Mouse (Mus musculus): Measurements from ENCODE around the gene Olfr15.
"Not testable (repeated sequence)": the region's sequence is repeated elsewhere in the genome, so short reads cannot be mapped to it uniquely, and the experiment has no call there.

Olfr15 gene

DNA sequence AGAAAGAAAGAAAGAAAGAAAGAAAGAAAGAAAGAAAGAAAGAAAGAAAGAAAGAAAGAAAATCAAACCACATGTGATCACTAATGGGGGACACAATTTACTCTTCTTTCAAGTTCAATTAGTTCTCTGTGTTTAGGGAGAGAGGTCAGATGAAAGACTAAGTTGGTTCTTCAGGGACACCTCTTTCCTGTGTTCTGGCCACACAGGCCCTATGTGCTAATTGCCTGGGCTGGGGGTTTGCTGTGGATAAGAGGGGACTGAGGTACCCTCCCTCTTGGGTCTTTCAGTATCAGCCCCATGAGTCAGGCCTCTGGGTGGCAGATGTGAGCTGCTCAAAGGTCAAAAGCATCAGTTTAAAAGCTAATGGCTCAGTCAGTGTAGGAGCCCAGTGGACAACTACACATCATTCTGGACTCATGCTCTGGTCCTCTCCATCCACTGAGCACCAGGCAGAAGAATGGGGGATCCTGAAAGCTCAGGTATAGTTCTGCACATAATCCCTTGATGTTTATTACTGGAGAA, at the start of gene Olfr15:
TSS of gene Olfr15 (plus strand) at position 291 of the 522 bp plus-strand sequence.
- no peak for DNase-seq (ENCODE audit: low spot score in 2 of 2)

GRCm38 (mm10) chr16:3781237-3781636, 49.4 kb upstream of the Olfr15 start:
- no peak for DNase-seq (ENCODE audit: low spot score in 2 of 2)

GRCm38 (mm10) chr16:3788394-3788793, 42.3 kb upstream of the Olfr15 start:
- no peak for DNase-seq (ENCODE audit: low spot score in 2 of 2)

DNA sequence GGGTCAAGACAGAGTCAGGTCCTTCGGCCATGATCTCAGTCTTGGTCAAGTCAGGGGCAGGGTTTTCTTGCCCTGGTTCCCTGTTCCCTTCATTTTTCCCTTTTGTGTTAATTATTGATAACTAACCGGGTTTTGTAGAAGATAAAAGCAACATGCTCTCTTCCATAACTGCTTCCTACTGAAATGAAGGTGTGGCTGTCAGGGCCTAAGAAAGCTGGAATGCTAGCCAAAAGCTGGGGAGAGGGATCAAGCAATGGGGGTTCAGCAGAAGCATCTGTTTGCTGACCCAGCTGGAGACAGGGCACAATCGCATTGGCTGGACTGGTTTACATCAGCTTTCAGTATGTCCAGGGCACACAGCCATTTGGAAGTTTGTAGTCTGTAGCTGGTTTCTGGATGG, 22.5 kb upstream of the Olfr15 start:
- no peak for DNase-seq (ENCODE audit: low spot score in 2 of 2)

- not testable (repeated sequence) for DNase-seq (ENCODE audit: low spot score in 2 of 2)
These were observed 16.0 kb upstream of the Olfr15 start for GRCm38 (mm10) chr16:3814667-3815066.

DNA sequence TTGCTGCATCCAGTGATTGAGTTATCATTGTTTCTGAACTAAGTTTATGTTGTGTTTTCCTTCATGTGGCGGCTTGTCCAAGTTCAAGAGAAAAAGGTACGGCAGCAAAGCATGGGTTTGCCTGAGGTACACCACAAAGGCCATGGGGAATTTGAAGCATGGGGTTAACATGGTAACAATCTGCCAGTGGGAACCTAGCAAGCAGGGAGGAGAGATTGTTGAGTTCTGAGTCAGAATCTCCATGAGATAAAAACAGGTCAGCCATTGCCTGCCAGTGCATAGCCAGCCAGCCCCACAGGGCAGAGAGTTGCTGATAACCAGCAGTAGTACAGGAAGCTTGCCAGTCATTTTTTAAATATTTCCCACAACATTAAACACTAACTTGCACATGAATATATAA, 10.5 kb upstream of the Olfr15 start:
- no peak for DNase-seq (ENCODE audit: low spot score in 2 of 2)

DNA sequence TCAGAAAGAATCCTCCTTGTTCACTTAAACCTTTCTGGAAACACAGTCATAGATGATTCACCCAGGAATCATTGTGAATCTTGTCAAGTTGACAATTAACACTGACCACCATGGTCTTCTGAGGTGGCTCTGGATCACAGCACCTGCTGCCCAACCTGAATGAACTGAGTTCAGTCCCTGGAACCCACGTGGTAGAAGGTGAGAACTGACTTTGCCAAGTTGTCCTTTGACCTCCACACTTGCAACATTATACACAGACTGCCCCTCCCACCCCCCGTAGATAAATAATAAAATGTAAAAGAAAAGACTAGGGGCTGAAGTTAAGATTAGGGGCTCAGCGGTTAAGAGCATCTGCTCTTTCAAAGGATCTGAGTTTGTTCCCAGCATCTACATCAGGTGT, 2.7 kb upstream of the Olfr15 start:
- DNase-seq (ENCODE audit: low spot score in 2 of 2) = no peak

- no peak for DNase-seq (ENCODE audit: low spot score in 2 of 2)
These were observed 951 bp upstream of the Olfr15 start for GRCm38 (mm10) chr16:3829727-3830126.

DNA sequence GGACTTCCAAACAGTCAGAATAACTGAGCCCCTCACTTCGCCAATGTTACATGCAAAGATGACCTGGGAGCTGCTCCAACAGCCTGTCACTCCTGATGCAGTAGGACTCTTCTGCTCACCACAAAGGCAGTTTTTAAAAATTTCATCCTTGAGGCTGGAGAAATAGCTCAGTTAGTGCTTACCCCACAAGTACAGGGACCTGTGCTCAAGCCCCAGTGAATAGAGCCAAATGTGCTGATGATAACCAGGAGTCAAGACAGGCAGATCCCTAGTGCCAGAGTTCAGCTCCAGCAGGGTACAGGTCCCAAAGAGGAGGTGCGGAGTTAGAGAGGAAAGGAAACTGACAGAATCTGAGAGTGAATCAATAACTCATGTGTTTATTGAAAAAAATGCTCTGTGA, 4.8 kb downstream of the Olfr15 start:
- no peak for DNase-seq (ENCODE audit: low spot score in 2 of 2)

GRCm38 (mm10) chr16:3839157-3839885, 8.6 kb downstream of the Olfr15 start:
- DNase-seq (ENCODE audit: low spot score in 2 of 2) = peak in 1 of 2 experiments; percentile 43

GRCm38 (mm10) chr16:3842989-3843388, 12.3 kb downstream of the Olfr15 start:
- DNase-seq (ENCODE audit: low spot score in 2 of 2) = no peak

- DNase-seq (ENCODE audit: low spot score in 2 of 2) = no peak
These were observed 13.1 kb downstream of the Olfr15 start for GRCm38 (mm10) chr16:3843796-3844195.

DNA sequence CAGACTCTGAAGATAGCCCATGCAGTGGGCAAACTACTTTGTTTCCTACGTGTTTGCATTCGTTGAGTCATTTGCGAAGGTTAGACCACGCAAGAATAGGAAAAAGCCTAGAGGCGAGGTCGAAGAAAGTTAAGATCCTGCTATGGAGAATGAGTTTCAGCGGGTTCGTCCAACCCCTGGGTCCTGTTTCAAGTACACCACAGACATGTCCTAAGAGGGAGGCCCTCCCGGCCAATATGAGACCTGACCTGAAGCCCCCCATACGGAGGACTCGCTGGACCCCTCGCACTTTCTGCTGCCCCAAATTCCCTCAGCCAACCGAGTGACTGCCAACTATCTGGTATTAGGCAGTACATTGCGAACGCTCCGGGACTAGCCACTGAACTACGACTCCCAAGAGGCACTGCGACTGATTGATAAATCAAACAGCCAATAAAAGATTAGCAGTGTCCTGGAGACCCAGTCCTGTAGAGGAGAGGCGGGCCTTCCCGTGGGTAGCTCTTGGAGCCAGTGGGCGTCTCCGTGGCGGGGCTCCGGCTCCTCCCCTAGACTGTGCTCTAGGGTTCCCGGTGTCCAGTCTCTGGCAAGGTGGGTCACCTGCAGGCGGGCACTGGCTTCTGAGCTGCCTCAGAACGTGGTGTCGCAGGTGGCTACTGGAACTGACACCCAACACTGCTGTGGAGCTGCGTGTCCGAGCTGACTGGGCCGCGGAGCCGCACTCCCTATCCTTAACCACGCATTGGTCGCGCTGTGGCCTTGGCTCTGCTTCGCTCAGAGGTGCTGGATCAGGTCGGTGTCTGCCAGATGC, 16.2 kb downstream of the Olfr15 start, which contains the start of gene Zfp174:
TSS of gene Zfp174 (plus strand) at position 558 of the 808 bp plus-strand sequence.
- DNase-seq (ENCODE audit: low spot score in 2 of 2) = peak; percentile 95 to 97

DNA sequence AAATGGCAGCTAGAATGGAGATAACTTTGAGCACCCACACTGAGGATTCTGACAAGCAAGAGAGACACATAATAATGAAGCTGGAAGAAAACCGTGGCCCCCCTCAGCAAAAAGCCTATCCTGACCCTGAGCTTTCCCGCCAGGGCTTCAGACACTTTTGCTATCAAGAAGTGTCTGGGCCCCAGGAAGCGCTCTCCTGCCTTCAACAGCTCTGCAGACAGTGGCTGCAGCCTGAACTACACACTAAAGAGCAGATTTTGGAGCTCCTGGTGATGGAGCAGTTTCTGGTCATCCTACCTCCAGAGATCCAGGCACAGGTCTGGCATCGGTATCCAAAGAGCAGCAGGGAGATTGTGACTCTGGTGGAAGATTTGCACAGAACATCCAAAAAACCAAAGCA, 17.2 kb downstream of the Olfr15 start:
- DNase-seq (ENCODE audit: low spot score in 2 of 2) = no peak

- no peak for DNase-seq (ENCODE audit: low spot score in 2 of 2)
These were observed 17.7 kb downstream of the Olfr15 start for GRCm38 (mm10) chr16:3848416-3848815.

DNA sequence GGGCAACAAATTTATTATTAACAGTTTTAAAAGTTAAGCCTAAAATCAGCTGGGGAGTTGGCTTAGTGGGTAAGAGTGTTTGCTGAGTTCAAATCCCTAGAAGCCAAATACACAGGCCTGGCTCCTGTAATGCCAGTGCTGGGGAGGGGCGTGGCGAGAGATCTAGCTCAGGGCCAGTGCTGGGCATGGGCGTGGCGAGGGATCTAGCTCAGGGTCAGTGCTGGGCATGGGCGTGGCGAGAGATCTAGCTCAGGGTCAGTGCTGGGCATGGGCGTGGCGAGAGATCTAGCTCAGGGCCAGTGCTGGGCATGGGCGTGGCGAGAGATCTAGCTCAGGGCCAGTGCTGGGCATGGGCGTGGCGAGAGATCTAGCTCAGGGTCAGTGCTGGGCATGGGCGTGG, 20.6 kb downstream of the Olfr15 start:
- not testable (repeated sequence) for DNase-seq (ENCODE audit: low spot score in 2 of 2)

DNA sequence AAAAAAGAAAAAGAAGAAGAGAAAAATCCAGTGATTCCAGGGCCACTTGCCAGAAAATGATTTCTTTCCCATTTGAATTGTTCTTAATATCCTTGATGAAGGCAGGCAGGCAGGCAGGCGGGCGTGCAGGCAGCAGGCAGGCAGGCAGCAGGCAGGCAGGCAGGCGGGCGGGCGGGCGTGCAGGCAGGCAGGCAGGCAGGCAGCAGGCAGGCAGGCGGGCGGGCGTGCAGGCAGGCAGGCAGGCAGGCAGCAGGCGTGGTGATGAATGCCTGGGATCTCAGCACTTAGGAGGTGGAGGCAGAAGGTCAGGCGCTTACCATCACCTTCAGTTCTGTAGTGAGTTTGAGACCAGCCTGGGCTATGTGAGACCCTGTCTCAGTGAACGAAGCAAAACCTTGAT, 21.9 kb downstream of the Olfr15 start:
- peak in 1 of 2 experiments; percentile 45 for DNase-seq (ENCODE audit: low spot score in 2 of 2)

DNA sequence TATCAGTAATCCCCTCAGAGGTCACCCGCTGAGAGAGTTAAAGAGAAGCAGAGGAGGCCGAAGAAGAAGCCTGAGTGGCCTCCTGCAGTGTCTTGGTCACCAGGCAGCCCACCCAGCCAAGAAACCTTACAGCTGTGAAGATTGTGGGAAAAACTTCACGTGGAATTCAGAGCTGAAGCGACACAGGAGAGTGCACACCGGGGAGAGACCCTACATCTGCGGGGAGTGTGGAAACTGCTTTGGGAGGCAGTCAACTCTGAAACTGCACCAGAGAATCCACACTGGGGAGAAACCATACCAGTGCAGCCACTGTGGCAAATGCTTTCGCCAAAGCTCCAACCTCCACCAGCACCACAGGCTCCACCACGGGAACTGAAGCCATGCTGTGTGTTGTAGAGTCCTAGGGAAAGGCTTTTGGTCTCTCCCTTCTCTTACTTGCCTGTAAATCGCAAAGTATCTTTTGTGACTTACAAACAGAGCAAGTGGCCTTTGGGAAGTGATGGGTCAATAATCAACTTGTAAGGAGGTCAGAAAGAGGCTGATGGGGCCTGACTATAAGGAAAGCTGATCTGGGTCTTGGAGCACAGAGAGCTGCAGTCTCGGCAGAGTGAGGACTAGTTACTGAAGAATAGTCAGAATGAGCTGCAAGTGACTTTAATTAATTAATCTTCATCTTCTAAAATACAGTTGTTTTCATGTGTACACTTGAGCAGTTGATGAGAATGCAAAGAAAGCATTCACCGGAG, 23.9 kb downstream of the Olfr15 start:
- no peak for DNase-seq (ENCODE audit: low spot score in 2 of 2)

- DNase-seq (ENCODE audit: low spot score in 2 of 2) = no peak
These were observed 25.1 kb downstream of the Olfr15 start for GRCm38 (mm10) chr16:3855776-3856175.

DNA sequence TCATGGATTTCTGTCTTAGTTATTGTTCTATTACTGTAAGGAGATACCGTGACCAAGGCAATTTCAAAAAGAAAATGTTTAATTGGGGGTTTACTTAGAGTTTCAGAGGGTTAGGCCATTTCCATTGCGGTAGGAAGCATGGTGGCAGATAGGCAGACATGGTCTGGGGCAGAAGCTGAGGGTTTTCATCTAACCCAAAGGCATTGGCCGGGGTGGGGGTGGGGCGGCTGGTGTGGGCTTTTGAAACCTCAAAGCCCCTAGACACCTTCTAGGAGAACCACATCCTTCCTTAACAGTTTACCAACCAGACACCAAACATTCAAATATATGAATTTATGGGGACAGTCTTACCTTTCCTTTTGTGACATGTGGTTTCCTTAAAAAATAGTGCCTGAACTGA, 28.6 kb downstream of the Olfr15 start:
- no peak for DNase-seq (ENCODE audit: low spot score in 2 of 2)

DNA sequence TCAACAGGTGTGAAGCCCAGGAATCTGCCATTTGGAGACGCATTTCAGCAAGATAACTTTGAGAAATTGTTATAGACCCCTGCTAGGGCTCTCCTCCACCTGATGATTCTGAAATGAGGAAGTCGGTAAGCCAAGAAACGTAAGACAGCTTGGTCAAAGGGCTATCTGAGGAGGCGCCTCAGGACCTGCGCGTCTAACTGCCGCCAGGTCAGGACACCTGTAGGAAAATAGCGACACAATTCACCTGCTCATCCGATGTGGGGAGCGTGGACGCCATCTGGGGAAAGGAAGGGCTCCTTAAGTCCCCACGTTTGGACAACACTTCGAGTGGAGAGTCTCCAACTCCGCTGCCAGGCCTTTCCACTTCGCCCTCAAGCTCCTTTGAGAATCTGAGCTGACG, 41.1 kb downstream of the Olfr15 start:
- no peak for DNase-seq (ENCODE audit: low spot score in 2 of 2)

All from right cerebral cortex, postnatal 10 days (tissue).